Mouse (Mus musculus): ENCODE measurements around the gene Isca2. TPM values are rescaled to one million over a fixed set of nuclear protein-coding genes. Genes with fewer than 3 reads are reported as not detected.

The Isca2 gene
- total and polyA plus RNA-seq, 2 experiments from 2014 or later = 109 to 159 TPM

DNA sequence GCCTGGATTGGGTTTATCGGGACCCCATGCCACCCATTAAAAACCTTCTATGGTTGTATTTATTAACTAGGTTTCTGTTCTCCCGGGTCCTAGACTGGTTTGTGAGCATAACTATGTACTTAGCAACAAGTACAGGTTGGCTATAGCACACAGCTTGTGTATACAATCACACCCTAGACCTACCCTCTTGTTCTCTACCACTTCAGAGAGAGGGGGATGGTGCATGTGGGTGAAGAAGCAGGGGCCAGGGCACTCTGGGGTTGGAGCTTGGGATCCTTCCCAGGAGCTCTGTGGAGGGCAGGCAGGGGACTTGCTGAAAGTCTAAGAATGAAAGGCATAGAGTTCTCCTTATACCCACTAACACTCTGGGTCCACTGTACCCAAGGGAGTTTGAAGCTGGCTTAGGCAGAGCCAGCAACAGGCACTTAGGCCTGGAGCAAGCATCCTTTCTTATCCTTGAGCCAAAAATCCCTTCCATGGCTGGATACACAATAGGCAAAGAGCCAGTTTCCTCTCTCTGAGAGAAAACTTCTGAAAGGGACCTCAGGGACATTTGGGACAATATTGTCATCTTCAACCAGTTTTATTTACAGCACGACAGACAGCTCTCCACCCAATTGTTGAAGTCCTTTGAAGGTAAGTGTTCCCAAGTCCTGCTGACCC lies 41.7 kb downstream of the Isca2 start:
- TF ChIP-seq CTCF (IDR thresholded peaks at IDR 0.05; ENCODE audit: low read depth) (no peak), EP300 (IDR thresholded peaks at IDR 0.05; ENCODE audit: low read depth) (no peak)
- Histone ChIP-seq H3K9me3 (replicated peaks; ENCODE audit: control insufficient read depth, low read length) (no peaks in the 10 kb centered on the region), H3K4me3 (ENCODE audit: low read depth, low read length) (no peak overlapping the region), H3K27ac (ENCODE audit: low read depth) (no peak overlapping the region), H3K36me3 (replicated peaks; ENCODE audit: control insufficient read depth, insufficient read depth, low read length) (no peaks in the 10 kb centered on the region), H3K4me2 (ENCODE audit: low read depth, low read length) (no peak overlapping the region), H3K27me3 (ENCODE audit: control insufficient read depth, insufficient read depth, low read length) (peaks cover 90% of the 10 kb centered on the region), H3K9ac (replicated peaks; ENCODE audit: low read depth, low read length) (no peak overlapping the region), H3K4me1 (ENCODE audit: control insufficient read depth, insufficient read depth) (0 out of 2 replicates have a peak, but pooled peaks cover 3% of the 10 kb centered on the region)
- no peak for DNase-seq (ENCODE audit: low spot score)
- ATAC-seq (ENCODE audit: insufficient read depth, low read depth) = no peak
- 73% methylated on average over 3 of the region's 3 CpGs for WGBS

GRCm38 (mm10) chr12:84818496-84818895 lies 45.4 kb downstream of the Isca2 start:
- no peak for ATAC-seq (ENCODE audit: insufficient read depth, low read depth)
- no peak overlapping the region for H3K4me3 ChIP-seq (ENCODE audit: low read depth, low read length)

DNA sequence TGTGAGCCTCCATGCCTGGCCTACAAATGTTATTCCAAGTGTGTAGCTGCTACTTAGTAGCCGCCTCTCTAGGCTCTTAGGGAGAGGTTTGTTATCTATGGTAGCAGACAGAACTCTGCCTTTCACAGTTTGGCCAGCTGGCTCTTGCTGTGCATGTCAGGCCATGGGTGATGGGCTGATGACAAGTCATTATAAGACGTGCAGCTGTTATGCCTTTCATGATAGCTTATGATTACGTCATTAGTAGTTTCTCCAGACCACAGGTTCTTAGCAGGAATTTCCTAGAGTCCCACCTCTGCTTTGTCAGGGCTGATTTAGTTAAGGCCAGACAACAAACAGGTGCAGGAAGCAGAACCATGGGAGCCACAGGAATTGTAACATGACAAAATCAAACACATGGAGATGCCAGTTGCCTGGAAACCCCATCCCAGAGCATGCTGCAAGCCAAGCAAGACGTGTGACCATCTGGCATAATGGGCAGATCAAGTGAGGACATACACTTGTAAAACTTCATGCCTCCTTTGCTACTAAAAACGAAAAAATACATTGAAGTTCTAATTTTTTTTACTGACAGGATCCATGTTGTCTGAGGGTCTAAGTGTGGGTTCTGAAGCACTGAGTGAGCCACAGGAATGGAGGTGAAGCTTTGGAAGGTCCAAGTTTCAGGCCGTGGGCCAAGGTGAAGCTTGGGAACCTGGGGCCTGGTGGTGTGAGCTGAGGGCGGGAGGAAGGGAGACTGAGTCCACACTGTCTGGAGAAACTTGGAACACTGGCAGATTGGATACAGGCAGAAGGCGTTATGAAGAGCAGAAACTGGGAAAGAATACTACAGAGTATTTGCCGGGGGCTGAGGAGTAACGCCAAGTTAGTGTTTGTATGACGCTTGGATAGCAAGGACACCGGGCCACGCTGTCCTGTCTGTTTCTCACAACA lies 46.5 kb downstream of the Isca2 start:
- 67% methylated on average over 13 of the region's 13 CpGs for WGBS
- H3K27me3 ChIP-seq (ENCODE audit: control insufficient read depth, insufficient read depth, low read length) = peaks cover 91% of the 10 kb centered on the region
- no peak overlapping the region for H3K4me2 ChIP-seq (ENCODE audit: low read depth, low read length)
- H3K4me3 ChIP-seq (ENCODE audit: low read depth, low read length) = no peak overlapping the region
- TF ChIP-seq EP300 (IDR thresholded peaks at IDR 0.05; ENCODE audit: low read depth) (no peak), CTCF (IDR thresholded peaks at IDR 0.05; ENCODE audit: low read depth) (no peak)
- H3K9ac ChIP-seq (replicated peaks; ENCODE audit: low read depth, low read length) = no peak overlapping the region
- H3K27ac ChIP-seq (ENCODE audit: low read depth) = no peak overlapping the region
- DNase-seq (ENCODE audit: low spot score) = no peak
- H3K36me3 ChIP-seq (replicated peaks; ENCODE audit: control insufficient read depth, insufficient read depth, low read length) = no peaks in the 10 kb centered on the region
- H3K9me3 ChIP-seq (replicated peaks; ENCODE audit: control insufficient read depth, low read length) = no peaks in the 10 kb centered on the region
- ATAC-seq (ENCODE audit: insufficient read depth, low read depth) = 0 out of 2 replicates have a peak, but pooled peaks have one; percentile 34
- peaks cover 13% of the 10 kb centered on the region for H3K4me1 ChIP-seq (ENCODE audit: control insufficient read depth, insufficient read depth)

More at GRCm38 (mm10) chr12:84818496-84818895, 45.4 kb downstream of the Isca2 start:
- Histone ChIP-seq H3K9ac (replicated peaks; ENCODE audit: low read depth, low read length) (no peak overlapping the region), H3K4me2 (ENCODE audit: low read depth, low read length) (no peak overlapping the region), H3K27me3 (ENCODE audit: control insufficient read depth, insufficient read depth, low read length) (peaks cover 94% of the 10 kb centered on the region), H3K4me1 (ENCODE audit: control insufficient read depth, insufficient read depth) (peaks cover 7% of the 10 kb centered on the region; the same call in 1 of the 2 replicates), H3K27ac (ENCODE audit: low read depth) (no peak overlapping the region), H3K36me3 (replicated peaks; ENCODE audit: control insufficient read depth, insufficient read depth, low read length) (no peaks in the 10 kb centered on the region), H3K9me3 (replicated peaks; ENCODE audit: control insufficient read depth, low read length) (no peaks in the 10 kb centered on the region)
- 63% methylated on average over 4 of the region's 4 CpGs for WGBS
- no peak for DNase-seq (ENCODE audit: low spot score)
- TF ChIP-seq CTCF (IDR thresholded peaks at IDR 0.05; ENCODE audit: low read depth) = no peak
- no peak for TF ChIP-seq EP300 (IDR thresholded peaks at IDR 0.05; ENCODE audit: low read depth)

- WGBS = 35% methylated on average over 7 of the region's 7 CpGs
- TF ChIP-seq CTCF (IDR thresholded peaks at IDR 0.05; ENCODE audit: low read depth) = no peak
- TF ChIP-seq EP300 (IDR thresholded peaks at IDR 0.05; ENCODE audit: low read depth) = no peak
- H3K27me3 ChIP-seq (ENCODE audit: control insufficient read depth, insufficient read depth, low read length) = peaks cover 91% of the 10 kb centered on the region
Observed at GRCm38 (mm10) chr12:84823601-84824000, 50.5 kb downstream of the Isca2 start.

DNA sequence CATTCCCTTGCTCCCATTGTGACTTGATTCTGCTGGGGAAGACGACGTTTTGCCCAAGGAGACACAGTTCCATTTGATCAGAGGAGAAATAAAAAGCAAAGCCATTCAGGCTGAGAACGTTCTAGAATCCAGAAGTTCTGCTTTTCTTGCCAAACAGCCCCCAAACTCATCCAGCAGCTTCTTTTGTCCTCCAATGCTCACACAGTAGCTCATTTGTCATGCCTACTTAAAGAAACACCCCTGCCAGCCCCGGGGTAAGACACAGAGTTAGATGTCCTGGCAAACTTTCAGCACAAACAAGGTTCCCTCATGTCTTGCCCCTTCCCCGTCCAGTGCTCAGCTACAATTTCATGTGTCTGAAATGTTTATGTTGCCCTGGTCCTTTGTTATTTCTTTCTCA lies 51.2 kb downstream of the Isca2 start:
- Histone ChIP-seq H3K4me1 (ENCODE audit: control insufficient read depth, insufficient read depth) (peaks cover 10% of the 10 kb centered on the region), H3K36me3 (replicated peaks; ENCODE audit: control insufficient read depth, insufficient read depth, low read length) (no peaks in the 10 kb centered on the region), H3K4me2 (ENCODE audit: low read depth, low read length) (no peak overlapping the region), H3K27me3 (ENCODE audit: control insufficient read depth, insufficient read depth, low read length) (peaks cover 92% of the 10 kb centered on the region), H3K9me3 (replicated peaks; ENCODE audit: control insufficient read depth, low read length) (no peaks in the 10 kb centered on the region), H3K4me3 (ENCODE audit: low read depth, low read length) (no peak overlapping the region), H3K27ac (ENCODE audit: low read depth) (no peak overlapping the region), H3K9ac (replicated peaks; ENCODE audit: low read depth, low read length) (no peak overlapping the region)
- 76% methylated on average over 5 of the region's 5 CpGs for WGBS
- DNase-seq (ENCODE audit: low spot score) = no peak
- TF ChIP-seq CTCF (IDR thresholded peaks at IDR 0.05; ENCODE audit: low read depth) = no peak
- TF ChIP-seq EP300 (IDR thresholded peaks at IDR 0.05; ENCODE audit: low read depth) = no peak
- ATAC-seq (ENCODE audit: insufficient read depth, low read depth) = no peak

More at GRCm38 (mm10) chr12:84823601-84824000, 50.5 kb downstream of the Isca2 start:
- Histone ChIP-seq H3K4me1 (ENCODE audit: control insufficient read depth, insufficient read depth) (peaks cover 10% of the 10 kb centered on the region), H3K9ac (replicated peaks; ENCODE audit: low read depth, low read length) (no peak overlapping the region), H3K9me3 (replicated peaks; ENCODE audit: control insufficient read depth, low read length) (no peaks in the 10 kb centered on the region), H3K4me3 (ENCODE audit: low read depth, low read length) (no peak overlapping the region), H3K4me2 (ENCODE audit: low read depth, low read length) (no peak overlapping the region), H3K27ac (ENCODE audit: low read depth) (no peak overlapping the region), H3K36me3 (replicated peaks; ENCODE audit: control insufficient read depth, insufficient read depth, low read length) (no peaks in the 10 kb centered on the region)
- ATAC-seq (ENCODE audit: insufficient read depth, low read depth) (no peak), DNase-seq (ENCODE audit: low spot score) (peak; percentile 24)

Other genes starting within 250 kb of the Isca2 start
- gene Vsx2, start 203.5 kb upstream of the Isca2 start, total RNA-seq (2014; rRNA removed; ENCODE audit: low replicate concordance) = not detected in 2 replicates
- gene Vsx2, start 203.5 kb upstream of the Isca2 start, polyA plus RNA-seq (2015; fragmentation: Nextera tagmentation; extraction: Ambion mirVana) = not detected in 2 replicates
- 8.2 and 8.7 TPM in 2 replicates for gene Abcd4, start 155.8 kb upstream of the Isca2 start, total RNA-seq (2014; rRNA removed; ENCODE audit: low replicate concordance)
- 7.1 and 8.5 TPM in 2 replicates for gene Abcd4, start 155.8 kb upstream of the Isca2 start, polyA plus RNA-seq (2015; fragmentation: Nextera tagmentation; extraction: Ambion mirVana)
- gene Vrtn, start 132.2 kb upstream of the Isca2 start, total RNA-seq (2014; rRNA removed; ENCODE audit: low replicate concordance) = not detected in 2 replicates
- not detected in 2 replicates for gene Vrtn, start 132.2 kb upstream of the Isca2 start, polyA plus RNA-seq (2015; fragmentation: Nextera tagmentation; extraction: Ambion mirVana)
- not detected in 2 replicates for gene Syndig1l, start 74.4 kb upstream of the Isca2 start, total RNA-seq (2014; rRNA removed; ENCODE audit: low replicate concordance)
- gene Syndig1l, start 74.4 kb upstream of the Isca2 start, polyA plus RNA-seq (2015; fragmentation: Nextera tagmentation; extraction: Ambion mirVana) = not detected in 2 replicates
- gene Npc2, start 99 bp upstream of the Isca2 start, total RNA-seq (2014; rRNA removed; ENCODE audit: low replicate concordance) = 51.3 and 57.1 TPM in 2 replicates
- gene Npc2, start 99 bp upstream of the Isca2 start, polyA plus RNA-seq (2015; fragmentation: Nextera tagmentation; extraction: Ambion mirVana) = 44.6 and 48.4 TPM in 2 replicates
- gene Ltbp2, start 103.3 kb downstream of the Isca2 start, total RNA-seq (2014; rRNA removed; ENCODE audit: low replicate concordance) = 7.8 and 8.1 TPM in 2 replicates
- gene Ltbp2, start 103.3 kb downstream of the Isca2 start, polyA plus RNA-seq (2015; fragmentation: Nextera tagmentation; extraction: Ambion mirVana) = 1.1 and 1.2 TPM in 2 replicates
- gene Fcf1, start 197.6 kb downstream of the Isca2 start, total RNA-seq (2014; rRNA removed; ENCODE audit: low replicate concordance) = 17.8 and 39.1 TPM in 2 replicates
- 85.1 and 90.9 TPM in 2 replicates for gene Fcf1, start 197.6 kb downstream of the Isca2 start, polyA plus RNA-seq (2015; fragmentation: Nextera tagmentation; extraction: Ambion mirVana)
- gene Arel1, start 197.6 kb downstream of the Isca2 start, total RNA-seq (2014; rRNA removed; ENCODE audit: low replicate concordance) = 33.2 and 38.8 TPM in 2 replicates
- 11.0 and 12.1 TPM in 2 replicates for gene Arel1, start 197.6 kb downstream of the Isca2 start, polyA plus RNA-seq (2015; fragmentation: Nextera tagmentation; extraction: Ambion mirVana)
- 10.2 and 14.7 TPM in 2 replicates for gene Ylpm1, start 223.1 kb downstream of the Isca2 start, total RNA-seq (2014; rRNA removed; ENCODE audit: low replicate concordance)
- gene Ylpm1, start 223.1 kb downstream of the Isca2 start, polyA plus RNA-seq (2015; fragmentation: Nextera tagmentation; extraction: Ambion mirVana) = 10.2 and 10.5 TPM in 2 replicates

Measured in heart, postnatal 0 days (tissue).